Comparison of ENCODE assay signal across 8 mouse cellular contexts in genomic region chr8:13623911-13624421, GRCm38 (mm10). TPM values are rescaled to one million over a fixed set of nuclear protein-coding genes. Genes with fewer than 3 reads are reported as not detected.
DNase-seq lines count a peak whose midpoint lies in the region; ATAC-seq and TF ChIP-seq lines count a peak whose summit lies in the region.

No protein-coding gene starts in this region.

- no peak for TF ChIP-seq POLR2A in kidney, adult 2 months (IDR thresholded peaks at IDR 0.05; ENCODE audit: low read depth, low read length)

- no peaks in the 10 kb centered on the region for H3K4me1 ChIP-seq in kidney, adult 2 months (ENCODE audit: control insufficient read depth, insufficient read depth, low read length)
- H3K4me1 ChIP-seq in kidney, embryonic 14.5 days (ENCODE audit: control insufficient read depth, insufficient read depth, low read length) = peaks cover 23% of the 10 kb centered on the region
- H3K4me1 ChIP-seq in intestine, postnatal 0 days (replicated peaks; ENCODE audit: control insufficient read depth, insufficient read depth, low read length) = peaks cover 15% of the 10 kb centered on the region
- peaks cover 31% of the 10 kb centered on the region for H3K4me1 ChIP-seq in stomach, embryonic 16.5 days (ENCODE audit: control insufficient read depth, insufficient read depth, low read length)

- no peak overlapping the region for H3K27ac ChIP-seq in kidney, adult 2 months (ENCODE audit: insufficient read depth, low read depth, low read length)
- no peak overlapping the region; the same call in 1 of the 2 replicates for H3K27ac ChIP-seq in kidney, embryonic 14.5 days (ENCODE audit: low read depth, low read length)
- H3K27ac ChIP-seq in intestine, postnatal 0 days (ENCODE audit: low read depth, low read length) = peak overlapping the region; percentile 15; the same call in 1 of the 2 replicates
- H3K27ac ChIP-seq in stomach, embryonic 16.5 days (ENCODE audit: low read length) = peak overlapping the region; percentile 54; the same call in 1 of the 2 replicates

- WGBS in kidney, adult 2 months = 64% methylated on average over 10 of the region's 10 CpGs
- WGBS in kidney, embryonic 14.5 days = 65% methylated on average over 10 of the region's 10 CpGs
- 34% methylated on average over 10 of the region's 10 CpGs for WGBS in intestine, postnatal 0 days
- WGBS in stomach, embryonic 16.5 days = 59% methylated on average over 10 of the region's 10 CpGs

- peak; percentile 57 for DNase-seq in kidney, adult 2 months
- DNase-seq in heart, adult 8-10 months (ENCODE audit: low spot score) = peak; percentile 83
- peak; percentile 13 for DNase-seq in mesoderm, embryonic 11.5 days (ENCODE audit: low read depth, low spot score)

- ATAC-seq in kidney, embryonic 14.5 days (ENCODE audit: low FRiP score, low TSS enrichment) = no peak
- peak; percentile 72 for ATAC-seq in common myeloid progenitor, adult 5-6 weeks (replicated peaks; ENCODE audit: low read depth, poor library complexity, severe bottlenecking)
- ATAC-seq in intestine, postnatal 0 days = peak; percentile 47
- ATAC-seq in stomach, embryonic 16.5 days (ENCODE audit: insufficient read depth, low FRiP score) = peak; percentile 39; the same call in 1 of the 2 replicates
- ATAC-seq in erythroblast, adult 5-6 weeks (replicated peaks; ENCODE audit: low FRiP score, poor library complexity, severe bottlenecking) = no peak

- H3K36me3 ChIP-seq in kidney, adult 2 months (ENCODE audit: control insufficient read depth, insufficient read depth, low read length) = no peaks in the 10 kb centered on the region
- no peaks in the 10 kb centered on the region for H3K36me3 ChIP-seq in kidney, embryonic 14.5 days (ENCODE audit: control insufficient read depth, insufficient read depth, low read length)
- no peaks in the 10 kb centered on the region for H3K36me3 ChIP-seq in intestine, postnatal 0 days (ENCODE audit: control insufficient read depth, insufficient read depth)
- H3K36me3 ChIP-seq in stomach, embryonic 16.5 days (ENCODE audit: control insufficient read depth, insufficient read depth, low read length) = peaks cover 5% of the 10 kb centered on the region; the same call in 1 of the 2 replicates

- no peak overlapping the region for H3K4me3 ChIP-seq in kidney, adult 2 months (ENCODE audit: insufficient read depth, low read depth, low read length)
- H3K4me3 ChIP-seq in kidney, embryonic 14.5 days (ENCODE audit: low read length) = no peak overlapping the region
- no peak overlapping the region for H3K4me3 ChIP-seq in intestine, postnatal 0 days (ENCODE audit: low read depth, low read length)
- H3K4me3 ChIP-seq in stomach, embryonic 16.5 days (replicated peaks; ENCODE audit: low read length) = no peak overlapping the region

- H3K9me3 ChIP-seq in kidney, embryonic 14.5 days (ENCODE audit: control insufficient read depth, low read length) = no peaks in the 10 kb centered on the region
- no peaks in the 10 kb centered on the region for H3K9me3 ChIP-seq in intestine, postnatal 0 days (ENCODE audit: control insufficient read depth)
- H3K9me3 ChIP-seq in stomach, embryonic 16.5 days (replicated peaks; ENCODE audit: control insufficient read depth, low read length) = 0 out of 2 replicates have a peak, but pooled peaks cover 4% of the 10 kb centered on the region

- no peaks in the 10 kb centered on the region for H3K27me3 ChIP-seq in kidney, adult 2 months (replicated peaks; ENCODE audit: control insufficient read depth, insufficient read depth, low read length)
- H3K27me3 ChIP-seq in kidney, embryonic 14.5 days (ENCODE audit: control insufficient read depth, insufficient read depth, low read length) = no peaks in the 10 kb centered on the region
- H3K27me3 ChIP-seq in intestine, postnatal 0 days (replicated peaks; ENCODE audit: control insufficient read depth, insufficient read depth, low read length) = no peaks in the 10 kb centered on the region
- no peaks in the 10 kb centered on the region for H3K27me3 ChIP-seq in stomach, embryonic 16.5 days (ENCODE audit: control insufficient read depth, insufficient read depth, low read length)

- H3K4me2 ChIP-seq in kidney, embryonic 14.5 days (replicated peaks; ENCODE audit: low read depth, low read length) = no peak overlapping the region
- H3K4me2 ChIP-seq in intestine, postnatal 0 days (replicated peaks; ENCODE audit: low read depth) = no peak overlapping the region
- H3K4me2 ChIP-seq in stomach, embryonic 16.5 days (ENCODE audit: low read depth, low read length) = no peak overlapping the region

- no peak overlapping the region for H3K9ac ChIP-seq in kidney, embryonic 14.5 days (ENCODE audit: low read depth, low read length)
- H3K9ac ChIP-seq in intestine, postnatal 0 days (ENCODE audit: low read depth, low read length) = no peak overlapping the region
- 0 out of 2 replicates have a peak overlapping the region, but pooled peaks have one; percentile 1 for H3K9ac ChIP-seq in stomach, embryonic 16.5 days (ENCODE audit: low read length)

- TF ChIP-seq CTCF in kidney, adult 2 months (conservative IDR thresholded peaks at IDR 0.05; ENCODE audit: insufficient read depth, insufficient read length, low read depth, low read length) = no peak
- no peak for TF ChIP-seq CTCF in intestine, postnatal 0 days (IDR thresholded peaks at IDR 0.05; ENCODE audit: low read depth)

RNA-seq across cellular contexts. Expression of gene Rasa3, which starts 53.4 kb away (rescaled TPM):
- polyA plus RNA-seq in kidney, adult 2 months (2012; rRNA removed) = 9.4 and 10.8 TPM in 2 replicates
- polyA plus RNA-seq in kidney, embryonic 14.5 days (2014; fragmentation: Nextera tagmentation; extraction: Ambion mirVana) = 8.0 and 20.2 TPM in 2 replicates
- total RNA-seq in common myeloid progenitor, adult 5-6 weeks (2017) = 55.0 and 96.1 TPM in 2 replicates
- 10 to 100 TPM; 13.2 to 16.2 (median 13.9) TPM for total RNA-seq in heart, adult 8-10 months (2022)
- 9.8 and 9.9 TPM in 2 replicates for polyA plus RNA-seq in intestine, postnatal 0 days (2015; fragmentation: Nextera tagmentation; extraction: Ambion mirVana)
- polyA plus RNA-seq in stomach, embryonic 16.5 days (2015; fragmentation: Nextera tagmentation; extraction: Ambion mirVana) = 30.9 and 35.5 TPM in 2 replicates
- total RNA-seq in erythroblast, adult 5-6 weeks (2015; ENCODE audit: low replicate concordance) = 4.8 and 11.7 TPM in 2 replicates
- total RNA-seq in erythroblast, adult 5-6 weeks (2017; ENCODE audit: low replicate concordance) = 17.1 and 19.5 TPM in 2 replicates

Comparison
In these comparisons a context has a peak if more than half of its experiments do, and no peak if none do; other contexts are left out.
1. DNase-seq: peak in every context shown above with its lines; median percentile 83 in heart, adult 8-10 months; 57 in kidney, adult 2 months; 13 in mesoderm, embryonic 11.5 days.
2. H3K27ac ChIP-seq: peak in intestine, postnatal 0 days (single experiment) and stomach, embryonic 16.5 days (single experiment); none in kidney, adult 2 months (single experiment) and kidney, embryonic 14.5 days (single experiment).
3. ATAC-seq: peak in common myeloid progenitor, adult 5-6 weeks (single experiment), intestine, postnatal 0 days (single experiment) and stomach, embryonic 16.5 days (single experiment); none in kidney, embryonic 14.5 days (single experiment) and erythroblast, adult 5-6 weeks (single experiment).